Mouse (Mus musculus) limb, embryonic 11.5 days (tissue): ENCODE measurements around the gene A3galt2. TPM values are rescaled to one million over a fixed set of nuclear protein-coding genes. Genes with fewer than 3 reads are reported as not detected.

Source experiments
- ATAC-seq: fragments of 200-750 bp; cut with Nextera tagmentation; 2 replicates; pipeline ENCODE4 v1.8.0; 2017; ENCODE audit warnings: low read depth; ENCODE audit not compliant: insufficient number of reproducible peaks, low FRiP score, low TSS enrichment
- DNase-seq: peaks from one replicate; pipeline ENCODE4 v3.0.0-alpha.2; 2015; ENCODE audit warnings: low spot score
- H3K27ac ChIP-seq: fragments of 300-500 bp; sonication (generic); replicated peaks from 2 replicates; pipeline ENCODE4 v1.5.1; 2014; ENCODE audit warnings: low read depth, mild to moderate bottlenecking, low read length
- H3K27me3 ChIP-seq: fragments of 300-500 bp; sonication (generic); 2 replicates; pipeline ENCODE4 v1.6.1; 2014; ENCODE audit warnings: mild to moderate bottlenecking, low read length, mixed read lengths; ENCODE audit not compliant: control insufficient read depth, insufficient read depth
- H3K36me3 ChIP-seq: fragments of 300-500 bp; sonication (generic); 2 replicates; pipeline ENCODE4 v1.6.1; 2014; ENCODE audit warnings: mild to moderate bottlenecking, low read length, moderate library complexity, mixed read lengths; ENCODE audit not compliant: control insufficient read depth, insufficient read depth
- H3K4me1 ChIP-seq: fragments of 300-500 bp; sonication (generic); 2 replicates; pipeline ENCODE4 v1.6.1; 2014; ENCODE audit warnings: low read length, mixed read lengths; ENCODE audit not compliant: control insufficient read depth, insufficient read depth
- H3K4me2 ChIP-seq: fragments of 300-500 bp; sonication (generic); 2 replicates; pipeline ENCODE4 v1.6.1; 2014; ENCODE audit warnings: low read depth, mild to moderate bottlenecking, moderate library complexity; ENCODE audit not compliant: severe bottlenecking
- H3K4me3 ChIP-seq: fragments of 300-500 bp; sonication (generic); 2 replicates; pipeline ENCODE4 v1.5.1; 2014; ENCODE audit warnings: low read depth, low read length
- H3K9ac ChIP-seq: fragments of 300-500 bp; sonication (generic); 2 replicates; pipeline ENCODE4 v1.6.1; 2014; ENCODE audit warnings: mild to moderate bottlenecking, low read length
- H3K9me3 ChIP-seq: fragments of 300-500 bp; sonication (generic); 2 replicates; pipeline ENCODE4 v1.6.1; 2016; ENCODE audit warnings: low read length; ENCODE audit not compliant: control insufficient read depth
- WGBS: fragments of 180-500 bp; shearing (Covaris S2); extraction: QIAGEN DNeasy Blood & Tissue Kit; methylation state at CpG from one replicate; pipeline ENCODE4 v1.1.7; 2014; 5-methylcytosine and 5-hydroxymethylcytosine counted together
- polyA plus RNA-seq: library from polyadenylated mRNA; unstranded; fragments of >200 nt; fragmentation: Nextera tagmentation; extraction: Ambion mirVana; gene quantifications from 2 replicates; pipeline ENCODE4 v1.2.1, GENCODE M21; 2014

The A3galt2 gene
- polyA plus RNA-seq: 0.06 and 0.28 TPM in 2 replicates

DNA sequence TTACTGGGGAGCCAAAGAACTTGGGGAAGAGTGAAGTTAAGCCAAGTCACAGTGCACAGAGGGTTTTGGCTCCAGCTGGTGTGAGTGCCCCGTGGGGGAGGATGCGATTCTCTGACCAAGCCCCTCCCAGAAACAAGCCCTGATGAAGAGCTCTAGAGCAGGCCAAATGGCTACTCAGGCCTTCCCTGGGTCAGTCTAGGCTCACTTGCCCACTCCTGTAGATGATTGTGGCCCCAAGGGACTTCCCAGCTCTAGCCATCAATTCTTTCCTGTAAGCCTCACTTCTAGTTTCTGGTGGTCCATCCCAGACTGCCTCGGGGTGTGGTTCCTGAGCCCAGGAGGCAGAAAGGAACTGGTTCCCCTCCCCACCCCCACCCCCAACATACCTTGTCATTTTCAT, at the start of gene A3galt2:
Gene A3galt2, plus strand, starts transcription at position 301 of the 400 bp plus-strand sequence.
- H3K4me3 ChIP-seq: no peak within 1 kb of the TSS
- DNase-seq: no peak
- no peak within 1 kb of the TSS for H3K9ac ChIP-seq
- ATAC-seq: no peak
- H3K4me2 ChIP-seq: no peak within 1 kb of the TSS
- H3K36me3 ChIP-seq: peaks cover 18% of the 10 kb centered on the region
- WGBS: 73% methylated on average over 3 of the region's 3 CpGs
- H3K4me1 ChIP-seq: no peaks in the 10 kb centered on the region
- no peak within 1 kb of the TSS for H3K27ac ChIP-seq
- no peaks in the 10 kb centered on the region for H3K27me3 ChIP-seq
- no peaks in the 10 kb centered on the region for H3K9me3 ChIP-seq

DNA sequence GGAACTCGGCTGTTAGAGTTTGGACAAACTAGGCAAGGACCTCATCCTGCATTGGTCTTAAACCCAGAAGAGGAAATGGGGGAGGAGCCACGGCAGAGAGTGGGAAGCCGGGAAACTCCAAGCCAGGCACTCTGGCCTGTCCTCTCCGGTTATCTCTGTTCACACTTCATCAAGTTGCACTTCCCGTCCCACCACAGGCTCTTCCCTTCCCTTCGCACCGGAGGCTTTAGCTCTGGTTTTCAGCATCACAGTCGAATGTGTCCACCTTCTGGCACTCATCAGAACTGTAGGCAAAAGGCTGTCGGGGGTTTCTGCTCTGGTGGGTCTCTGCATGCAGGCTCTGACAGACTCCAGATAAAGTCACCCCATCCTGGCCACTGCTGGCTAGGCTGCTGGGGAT, 48.5 kb upstream of the A3galt2 start:
- WGBS: 18% methylated on average over 9 of the region's 9 CpGs
- H3K4me3 ChIP-seq: no peak overlapping the region
- DNase-seq: peak; percentile 74
- no peak overlapping the region for H3K9ac ChIP-seq
- ATAC-seq: no peak
- H3K4me2 ChIP-seq: no peak overlapping the region
- H3K27me3 ChIP-seq: no peaks in the 10 kb centered on the region
- no peaks in the 10 kb centered on the region; the same call in 1 of the 2 replicates for H3K36me3 ChIP-seq
- H3K27ac ChIP-seq: no peak overlapping the region
- no peaks in the 10 kb centered on the region for H3K9me3 ChIP-seq
- H3K4me1 ChIP-seq: peaks cover 2% of the 10 kb centered on the region

DNA sequence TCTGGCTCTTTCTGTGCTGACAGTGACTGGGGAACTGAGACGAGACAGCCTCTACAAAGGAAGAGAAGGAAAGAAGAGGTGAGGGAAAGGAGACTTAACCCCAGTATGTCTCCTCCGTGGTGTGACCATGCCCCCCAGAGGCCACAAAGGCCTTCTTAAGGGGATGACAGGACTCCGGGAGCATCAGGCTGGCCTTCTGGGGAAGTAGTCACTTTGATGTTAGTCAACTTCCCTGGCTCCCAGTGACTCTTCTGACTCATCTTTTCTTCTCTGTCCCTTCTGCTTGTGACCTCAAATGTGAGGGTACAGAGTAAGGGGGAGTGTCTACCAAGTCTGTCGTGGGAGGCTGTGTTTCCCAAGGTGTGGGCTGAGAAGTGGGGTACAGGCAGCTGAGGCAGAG, 47.8 kb upstream of the A3galt2 start:
- WGBS: 64% methylated on average over 4 of the region's 4 CpGs
- ATAC-seq (no peak), DNase-seq (no peak)
- Histone ChIP-seq H3K9me3 (no peaks in the 10 kb centered on the region), H3K9ac (no peak overlapping the region), H3K4me3 (no peak overlapping the region), H3K36me3 (no peaks in the 10 kb centered on the region; the same call in 1 of the 2 replicates), H3K4me1 (peaks cover 6% of the 10 kb centered on the region), H3K27ac (no peak overlapping the region), H3K27me3 (no peaks in the 10 kb centered on the region), H3K4me2 (no peak overlapping the region)

DNA sequence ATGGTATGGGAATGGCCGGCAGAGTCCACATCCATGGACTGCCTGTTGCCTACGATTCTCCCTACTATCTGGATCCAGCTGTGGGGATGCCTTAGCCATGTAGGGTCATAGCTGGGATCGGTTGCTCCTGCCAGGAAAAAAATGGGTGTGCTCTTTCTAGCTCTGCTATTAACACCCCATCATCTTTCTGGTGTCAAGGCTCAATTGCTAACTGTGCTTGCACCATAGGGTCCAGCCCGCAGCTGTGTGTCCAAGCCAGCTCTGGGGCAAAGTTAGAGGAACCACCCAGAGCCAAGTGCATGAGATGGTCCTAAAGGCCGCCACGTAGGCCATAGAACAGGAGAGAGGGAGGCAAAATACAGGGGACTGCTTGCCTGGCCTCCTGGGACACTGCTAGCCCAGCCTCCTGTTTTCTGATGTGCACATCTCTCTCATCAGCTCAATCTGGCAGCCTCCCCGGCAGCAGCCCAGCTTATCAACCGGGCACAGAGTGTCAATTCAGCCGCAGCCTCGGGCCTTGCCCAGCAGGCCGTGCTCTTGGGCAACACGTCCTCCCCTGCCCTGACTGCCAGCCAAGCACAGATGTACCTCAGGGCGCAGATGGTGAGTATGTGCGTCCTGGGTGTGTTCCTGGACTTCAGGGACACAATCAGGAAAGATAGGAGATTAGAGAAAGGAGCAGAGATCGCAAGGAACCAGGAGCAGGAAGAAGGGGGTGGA, 45.9 kb upstream of the A3galt2 start:
- no peak overlapping the region for H3K27ac ChIP-seq

DNA sequence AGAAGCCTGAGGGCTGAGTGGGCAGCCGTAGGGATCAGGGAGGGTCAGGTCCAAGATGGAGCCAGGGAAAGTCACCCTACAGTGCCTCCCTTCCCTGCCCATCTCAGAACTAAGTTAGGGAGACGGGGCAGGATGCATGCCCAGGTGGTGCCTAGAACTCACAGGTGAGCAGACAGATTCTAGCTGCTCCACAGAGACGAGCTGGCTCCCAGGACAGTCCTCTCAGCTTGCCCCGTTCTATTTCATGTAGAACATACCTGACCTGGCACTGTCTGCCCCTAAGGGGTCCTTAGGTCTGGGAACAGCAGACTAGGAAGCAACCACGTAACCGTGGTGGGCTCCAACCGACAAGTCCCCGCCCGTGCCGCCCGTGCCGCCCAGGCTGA, 45.4 kb upstream of the A3galt2 start:
- 88% methylated on average over 12 of the region's 12 CpGs for WGBS
- no peak overlapping the region for H3K27ac ChIP-seq
- no peaks in the 10 kb centered on the region; the same call in 1 of the 2 replicates for H3K36me3 ChIP-seq
- H3K4me1 ChIP-seq: peaks cover 12% of the 10 kb centered on the region
- no peak overlapping the region for H3K4me3 ChIP-seq
- no peaks in the 10 kb centered on the region for H3K27me3 ChIP-seq
- ATAC-seq (no peak), DNase-seq (no peak)
- H3K9ac ChIP-seq: no peak overlapping the region
- H3K9me3 ChIP-seq: no peaks in the 10 kb centered on the region
- H3K4me2 ChIP-seq: no peak overlapping the region

More for the DNA sequence above, 45.9 kb upstream of the A3galt2 start:
- no peak overlapping the region for H3K4me2 ChIP-seq
- no peak for DNase-seq
- no peaks in the 10 kb centered on the region for H3K9me3 ChIP-seq
- H3K4me1 ChIP-seq: peaks cover 6% of the 10 kb centered on the region
- H3K27me3 ChIP-seq: no peaks in the 10 kb centered on the region
- no peak for ATAC-seq
- no peak overlapping the region for H3K9ac ChIP-seq
- 86% methylated on average over 15 of the region's 15 CpGs for WGBS
- no peak overlapping the region for H3K4me3 ChIP-seq
- no peaks in the 10 kb centered on the region; the same call in 1 of the 2 replicates for H3K36me3 ChIP-seq

DNA sequence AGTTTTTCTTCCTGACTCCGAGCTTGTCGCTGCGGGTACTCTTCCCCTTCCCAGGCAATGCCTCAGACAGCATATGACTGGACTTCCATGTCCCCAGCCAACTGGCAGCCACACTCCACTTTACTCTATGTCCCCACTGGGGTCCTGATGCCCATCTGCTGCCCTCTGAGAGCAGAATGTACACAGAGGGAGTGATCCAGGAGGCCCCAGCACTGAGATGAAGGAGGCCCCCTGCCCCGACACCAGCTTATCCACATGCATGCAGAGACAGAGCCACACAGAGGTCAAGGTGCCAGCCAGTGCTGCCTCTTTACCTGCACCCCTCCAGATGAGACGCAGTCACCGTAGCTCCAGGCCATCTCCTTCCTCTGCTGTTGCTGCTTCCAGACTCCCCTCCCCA, 44.9 kb upstream of the A3galt2 start:
- ATAC-seq: no peak
- H3K4me1 ChIP-seq: peaks cover 17% of the 10 kb centered on the region

DNA sequence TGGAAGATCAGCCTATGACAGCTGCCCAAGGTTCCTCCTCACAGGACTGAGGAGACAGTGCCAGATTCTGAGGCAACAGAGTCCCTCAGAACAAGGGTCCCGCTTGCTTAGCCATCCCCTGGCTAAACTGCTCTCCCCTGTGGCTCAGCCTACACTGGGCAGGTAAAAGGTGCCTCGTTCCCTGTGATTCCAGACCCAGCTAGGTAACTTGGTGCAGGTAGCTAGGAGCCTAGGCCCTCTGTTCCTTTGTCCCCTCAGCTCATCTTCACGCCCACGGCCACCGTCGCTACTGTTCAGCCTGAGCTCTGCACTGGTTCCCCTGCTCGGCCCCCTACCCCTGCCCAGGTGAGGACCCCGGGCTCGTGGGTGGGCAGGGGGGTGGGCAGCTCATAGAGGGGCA, 44.4 kb upstream of the A3galt2 start:
- DNase-seq: no peak
- Histone ChIP-seq H3K36me3 (no peaks in the 10 kb centered on the region; the same call in 1 of the 2 replicates), H3K27me3 (no peaks in the 10 kb centered on the region), H3K4me2 (no peak overlapping the region), H3K4me3 (no peak overlapping the region), H3K9me3 (no peaks in the 10 kb centered on the region), H3K4me1 (peaks cover 22% of the 10 kb centered on the region), H3K9ac (no peak overlapping the region), H3K27ac (no peak overlapping the region)
- 0 out of 2 replicates have a peak, but pooled peaks have one; percentile 0 for ATAC-seq
- 83% methylated on average over 9 of the region's 9 CpGs for WGBS

More for the DNA sequence above, 44.9 kb upstream of the A3galt2 start:
- no peak overlapping the region for H3K4me2 ChIP-seq
- no peak overlapping the region for H3K4me3 ChIP-seq
- no peak for DNase-seq
- no peak overlapping the region for H3K9ac ChIP-seq
- no peaks in the 10 kb centered on the region for H3K9me3 ChIP-seq
- no peaks in the 10 kb centered on the region; the same call in 1 of the 2 replicates for H3K36me3 ChIP-seq
- 89% methylated on average over 6 of the region's 6 CpGs for WGBS
- no peak overlapping the region for H3K27ac ChIP-seq
- H3K27me3 ChIP-seq: no peaks in the 10 kb centered on the region

DNA sequence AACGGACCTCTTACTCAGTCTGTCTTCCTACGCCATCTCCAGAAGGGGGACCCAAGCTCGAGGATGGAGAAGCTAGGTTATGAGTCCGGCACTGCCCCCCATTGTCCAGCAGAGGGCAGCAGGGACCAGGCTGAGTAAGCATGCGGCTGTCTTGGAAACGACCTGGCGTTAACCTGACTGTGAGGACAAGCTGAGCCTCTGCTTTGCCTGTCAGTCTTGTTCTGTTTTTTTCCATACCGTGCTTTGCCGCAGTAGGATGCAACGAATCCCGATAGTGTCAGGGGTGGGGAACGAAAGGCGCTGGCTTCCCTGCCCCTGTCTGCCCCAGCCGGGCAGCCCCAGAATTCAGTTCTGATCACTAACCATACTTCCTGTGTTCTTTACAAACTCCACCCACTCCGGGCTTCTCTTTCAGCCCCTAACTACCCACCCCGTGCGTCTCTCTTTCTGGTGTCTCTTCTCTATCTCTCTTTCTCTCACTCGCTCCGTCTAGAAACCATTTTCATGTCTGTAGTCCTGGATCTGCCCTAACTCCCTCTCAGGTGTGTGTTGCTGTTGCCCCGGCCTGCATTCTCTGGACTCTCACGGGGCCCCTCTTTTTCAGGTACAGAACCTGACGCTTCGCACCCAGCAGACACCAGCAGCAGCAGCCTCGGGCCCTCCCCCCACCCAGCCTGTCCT, 43.6 kb upstream of the A3galt2 start:
- DNase-seq (peak; percentile 97), ATAC-seq (peak; percentile 44; the same call in 1 of the 2 replicates)
- Histone ChIP-seq H3K4me1 (peaks cover 30% of the 10 kb centered on the region), H3K4me2 (peak overlapping the region; percentile 42), H3K9me3 (no peaks in the 10 kb centered on the region), H3K36me3 (no peaks in the 10 kb centered on the region; the same call in 1 of the 2 replicates), H3K9ac (0 out of 2 replicates have a peak overlapping the region, but pooled peaks have one; percentile 18), H3K27ac (no peak overlapping the region), H3K27me3 (no peaks in the 10 kb centered on the region), H3K4me3 (no peak overlapping the region)
- 18% methylated on average over 24 of the region's 24 CpGs for WGBS
